Mouse (Mus musculus): ENCODE data around the gene Hebp1. TPM values are rescaled to one million over a fixed set of nuclear protein-coding genes. Genes with fewer than 3 reads are reported as not detected.

Hebp1 gene
- polyA plus RNA-seq, 1 experiment from 2014 or later, result 4.7 TPM

- no peaks in the 10 kb centered on the region for H3K36me3 ChIP-seq (replicated peaks)
- no peak overlapping the region for H3K4me3 ChIP-seq
- H3K27ac ChIP-seq, result no peak overlapping the region
- H3K27me3 ChIP-seq (replicated peaks), result peaks cover 5% of the 10 kb centered on the region; the same call in 1 of the 2 replicates
- H3K4me1 ChIP-seq, result peaks cover 8% of the 10 kb centered on the region; the same call in 1 of the 2 replicates
- no peak for ATAC-seq (replicated peaks)
- WGBS, result 79% methylated on average over 15 of the region's 15 CpGs
- no peak overlapping the region for H3K4me2 ChIP-seq
- H3K9ac ChIP-seq, result no peak overlapping the region
- H3K9me3 ChIP-seq, result no peaks in the 10 kb centered on the region
Observed at GRCm38 (mm10) chr6:135100787-135101472, 96.9 kb downstream of the Hebp1 start.

GRCm38 (mm10) chr6:135092798-135093470 is 104.9 kb downstream of the Hebp1 start:
- H3K27ac ChIP-seq, result no peak overlapping the region

GRCm38 (mm10) chr6:135090661-135091060 is 107.2 kb downstream of the Hebp1 start:
- Histone ChIP-seq H3K36me3 (replicated peaks) (no peaks in the 10 kb centered on the region), H3K4me1 (peaks cover 3% of the 10 kb centered on the region; the same call in 1 of the 2 replicates), H3K4me3 (no peak overlapping the region), H3K9me3 (no peaks in the 10 kb centered on the region), H3K27me3 (replicated peaks) (0 out of 2 replicates have a peak, but pooled peaks cover 4% of the 10 kb centered on the region), H3K4me2 (no peak overlapping the region), H3K9ac (no peak overlapping the region), H3K27ac (no peak overlapping the region)
- no peak for ATAC-seq (replicated peaks)
- WGBS, result 69% methylated on average over 4 of the region's 4 CpGs

More at GRCm38 (mm10) chr6:135092798-135093470, 104.9 kb downstream of the Hebp1 start:
- Histone ChIP-seq H3K4me3 (no peak overlapping the region), H3K9me3 (no peaks in the 10 kb centered on the region), H3K27me3 (replicated peaks) (0 out of 2 replicates have a peak, but pooled peaks cover 4% of the 10 kb centered on the region), H3K36me3 (replicated peaks) (no peaks in the 10 kb centered on the region), H3K4me2 (no peak overlapping the region), H3K4me1 (no peaks in the 10 kb centered on the region), H3K9ac (no peak overlapping the region)
- ATAC-seq (replicated peaks), result no peak
- WGBS, result 83% methylated on average over 12 of the region's 12 CpGs

GRCm38 (mm10) chr6:135089786-135090185 is 108.0 kb downstream of the Hebp1 start:
- Histone ChIP-seq H3K36me3 (replicated peaks) (no peaks in the 10 kb centered on the region), H3K27ac (no peak overlapping the region), H3K4me3 (no peak overlapping the region), H3K9me3 (no peaks in the 10 kb centered on the region), H3K4me2 (no peak overlapping the region), H3K27me3 (replicated peaks) (0 out of 2 replicates have a peak, but pooled peaks cover 4% of the 10 kb centered on the region), H3K4me1 (peaks cover 3% of the 10 kb centered on the region; the same call in 1 of the 2 replicates), H3K9ac (no peak overlapping the region)
- no peak for ATAC-seq (replicated peaks)
- WGBS, result 21% methylated on average over 8 of the region's 8 CpGs

GRCm38 (mm10) chr6:135087721-135088451 is 109.9 kb downstream of the Hebp1 start:
- no peak overlapping the region for H3K9ac ChIP-seq
- 0 out of 2 replicates have a peak, but pooled peaks cover 4% of the 10 kb centered on the region for H3K27me3 ChIP-seq (replicated peaks)
- peak; percentile 91 for ATAC-seq (replicated peaks)
- H3K9me3 ChIP-seq, result no peaks in the 10 kb centered on the region
- H3K27ac ChIP-seq, result no peak overlapping the region
- WGBS, result 23% methylated on average over 19 of the region's 19 CpGs
- H3K4me2 ChIP-seq, result peak overlapping the region; percentile 37
- no peak overlapping the region for H3K4me3 ChIP-seq
- no peaks in the 10 kb centered on the region for H3K36me3 ChIP-seq (replicated peaks)
- peaks cover 3% of the 10 kb centered on the region; the same call in 1 of the 2 replicates for H3K4me1 ChIP-seq

Other genes with a start within 250 kb of the Hebp1 start
- gene Apold1, start 216.3 kb downstream of the Hebp1 start, polyA plus RNA-seq (2015; fragmentation: Nextera tagmentation; extraction: Ambion mirVana), result 3.9 and 4.4 TPM in 2 replicates
- gene Ddx47, start 186.4 kb downstream of the Hebp1 start, polyA plus RNA-seq (2015; fragmentation: Nextera tagmentation; extraction: Ambion mirVana), result 76.2 and 77.9 TPM in 2 replicates
- 0.40 and 0.65 TPM in 2 replicates for gene Gprc5a, start 132.4 kb downstream of the Hebp1 start, polyA plus RNA-seq (2015; fragmentation: Nextera tagmentation; extraction: Ambion mirVana)
- gene Gprc5d, start 79.7 kb downstream of the Hebp1 start, polyA plus RNA-seq (2015; fragmentation: Nextera tagmentation; extraction: Ambion mirVana), result not detected in 2 replicates
- gene Fam234b, start within 50 bp of the Hebp1 start, polyA plus RNA-seq (2015; fragmentation: Nextera tagmentation; extraction: Ambion mirVana), result 110 and 117 TPM in 2 replicates
- gene Gsg1, start 56.3 kb upstream of the Hebp1 start, polyA plus RNA-seq (2015; fragmentation: Nextera tagmentation; extraction: Ambion mirVana), result 0.19 TPM in 1 of 2 replicates, not detected in the other
- gene Pbp2, start 112.4 kb upstream of the Hebp1 start, polyA plus RNA-seq (2015; fragmentation: Nextera tagmentation; extraction: Ambion mirVana), result not detected in 2 replicates
- 7.3 and 7.6 TPM in 2 replicates for gene Emp1, start 164.5 kb upstream of the Hebp1 start, polyA plus RNA-seq (2015; fragmentation: Nextera tagmentation; extraction: Ambion mirVana)